Mouse (Mus musculus) cerebellum, adult 9-10 months (tissue): ENCODE data around the gene Spred3.
A peak's percentile ranks its signal among the peaks of the same experiment; 100 is the strongest.
"Not testable (repeated sequence)": the region's sequence is repeated elsewhere in the genome, so short reads cannot be mapped to it uniquely, and the experiment has no call there.

Experiments
- DNase-seq: peaks from one replicate; pipeline ENCODE4 v3.0.0; 2022

Spred3 gene

GRCm38 (mm10) chr7:29170066-29170754 is at the start of gene Spred3, which contains the start of gene Ggn:
Gene Spred3, minus strand, starts transcription at chr7:29170411.
Gene Ggn, plus strand, starts transcription at chr7:29170210.
- peak; percentile 79 for DNase-seq

GRCm38 (mm10) chr7:29214846-29215245 is 44.6 kb upstream of the Spred3 start:
- DNase-seq: no peak

DNA sequence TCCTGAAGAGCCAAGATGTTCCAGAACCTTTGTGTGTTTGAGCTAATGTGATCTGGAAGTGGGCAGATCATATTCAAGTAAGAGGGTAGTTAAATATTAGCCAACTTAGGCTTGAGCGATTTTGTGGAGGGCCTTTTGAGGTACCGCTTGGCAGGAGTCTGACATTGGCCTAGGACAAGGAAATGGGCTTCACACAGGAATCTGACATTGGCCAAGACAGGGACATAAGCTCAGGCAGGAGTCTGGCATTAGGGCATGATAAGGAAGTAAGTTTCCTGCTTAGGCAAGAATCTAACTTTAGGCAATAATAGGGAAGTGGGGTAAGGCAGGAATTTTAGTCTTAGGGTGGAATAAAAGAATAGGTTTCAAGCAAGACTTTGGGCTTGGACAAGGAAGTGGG is 44.0 kb upstream of the Spred3 start:
- no peak for DNase-seq

DNA sequence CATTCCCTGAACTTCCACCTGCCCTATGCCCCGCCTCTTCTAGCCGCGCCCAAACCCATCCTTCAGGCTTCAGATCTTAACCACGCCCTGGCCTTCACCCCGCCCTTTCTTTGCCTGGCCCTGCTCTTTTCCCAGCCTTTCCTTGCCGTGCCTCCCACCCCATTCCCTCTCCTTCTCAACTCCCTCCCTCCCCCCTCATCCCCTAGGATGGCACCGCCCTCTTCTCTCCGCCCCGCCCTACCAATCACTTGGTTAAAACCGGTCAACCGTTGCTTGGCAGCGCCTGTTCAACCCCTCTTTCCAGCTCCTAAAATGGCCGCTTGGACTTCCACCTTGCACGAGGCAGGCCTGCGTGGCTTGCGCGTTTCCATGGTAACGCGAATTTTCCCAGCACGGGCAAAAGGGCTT is 43.5 kb upstream of the Spred3 start, which contains the start of gene Catsperg1:
TSS of gene Catsperg1 (minus strand) at position 361 of the 408 bp plus-strand sequence.
- DNase-seq: no peak

DNA sequence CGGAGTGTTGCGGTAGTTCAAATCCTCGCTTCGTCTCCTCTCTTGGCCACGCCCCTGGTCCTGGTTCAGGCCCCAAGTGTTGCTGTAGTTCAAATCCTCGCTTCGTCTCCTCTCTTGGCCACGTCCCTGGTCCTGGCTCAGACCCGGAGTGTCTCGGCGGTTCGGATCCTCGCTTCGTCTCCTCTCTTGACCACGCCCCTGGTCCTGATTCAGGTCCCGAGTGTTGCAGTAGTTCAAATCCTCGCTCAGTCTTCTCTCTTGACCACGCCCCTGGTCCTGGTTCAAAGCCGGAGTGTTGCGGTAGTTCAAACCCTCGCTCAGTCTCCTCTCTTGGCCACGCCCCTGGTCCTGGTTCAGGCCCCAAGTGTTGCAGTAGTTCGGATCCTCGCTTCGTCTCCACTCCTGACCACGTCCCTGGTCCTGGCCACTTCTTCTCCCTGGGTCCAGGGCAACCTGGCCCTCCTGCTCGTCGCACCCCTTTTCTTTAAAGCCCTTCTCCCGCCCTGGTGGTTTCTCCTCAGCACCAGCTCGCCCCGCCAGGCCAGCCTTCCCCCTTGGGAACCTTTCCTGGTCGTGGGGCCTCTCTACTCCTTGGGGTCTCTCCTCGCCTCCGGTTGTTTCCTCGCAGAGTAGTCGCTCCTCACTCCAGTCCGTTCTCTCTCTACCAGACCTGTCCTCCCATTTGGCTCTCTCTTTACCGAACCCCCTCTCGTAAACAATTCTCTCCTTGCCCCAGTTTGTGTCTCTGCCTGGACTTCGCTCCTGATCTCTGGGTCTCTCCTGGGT is 42.8 kb upstream of the Spred3 start:
- not testable (repeated sequence) for DNase-seq

- no peak for DNase-seq
Observed at GRCm38 (mm10) chr7:29212199-29212765, 42.1 kb upstream of the Spred3 start.

GRCm38 (mm10) chr7:29211415-29212198 is 41.4 kb upstream of the Spred3 start:
- DNase-seq: peak; percentile 56

- not testable (repeated sequence) for DNase-seq
Observed at GRCm38 (mm10) chr7:29211013-29211412, 40.8 kb upstream of the Spred3 start.

DNA sequence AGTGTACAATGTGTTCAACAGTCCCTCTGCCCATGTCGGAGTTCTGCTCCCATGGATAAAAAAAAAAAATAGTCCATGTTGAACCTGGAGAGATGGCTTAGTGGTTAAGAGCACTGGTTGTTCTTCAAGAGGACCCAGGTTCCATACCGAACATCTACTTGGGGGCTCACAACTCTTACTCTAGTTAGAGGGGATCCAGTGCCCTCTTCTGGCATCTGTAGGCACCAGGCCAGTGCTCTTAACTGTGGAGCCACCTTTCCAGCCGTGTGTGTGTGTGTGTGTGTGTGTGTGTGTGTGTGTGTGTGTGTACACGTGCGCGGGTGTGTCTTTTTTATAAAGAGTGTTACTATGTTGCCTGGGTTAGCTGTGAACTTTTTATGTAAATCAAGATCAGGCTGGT is 32.4 kb upstream of the Spred3 start:
- DNase-seq: no peak

DNA sequence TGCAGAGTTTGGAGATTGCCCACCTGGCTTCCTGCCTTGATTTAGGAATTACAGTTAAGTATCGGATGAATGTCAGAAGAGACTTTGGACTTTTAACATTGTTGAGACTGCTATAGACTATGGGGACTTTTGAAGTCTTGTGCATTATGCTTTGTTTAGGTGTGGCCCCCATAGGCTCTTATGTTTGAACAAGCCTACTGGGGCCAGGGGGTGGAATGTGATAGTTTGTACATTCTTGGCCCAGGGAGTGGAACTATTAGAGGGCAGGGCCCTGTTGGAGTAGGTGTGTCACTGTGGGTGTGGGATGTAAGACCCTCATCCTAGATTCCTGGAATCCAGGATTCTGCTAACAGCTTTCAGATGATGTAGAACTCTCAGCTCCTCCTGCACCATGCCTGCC is 24.0 kb upstream of the Spred3 start:
- DNase-seq: not testable (repeated sequence)

DNA sequence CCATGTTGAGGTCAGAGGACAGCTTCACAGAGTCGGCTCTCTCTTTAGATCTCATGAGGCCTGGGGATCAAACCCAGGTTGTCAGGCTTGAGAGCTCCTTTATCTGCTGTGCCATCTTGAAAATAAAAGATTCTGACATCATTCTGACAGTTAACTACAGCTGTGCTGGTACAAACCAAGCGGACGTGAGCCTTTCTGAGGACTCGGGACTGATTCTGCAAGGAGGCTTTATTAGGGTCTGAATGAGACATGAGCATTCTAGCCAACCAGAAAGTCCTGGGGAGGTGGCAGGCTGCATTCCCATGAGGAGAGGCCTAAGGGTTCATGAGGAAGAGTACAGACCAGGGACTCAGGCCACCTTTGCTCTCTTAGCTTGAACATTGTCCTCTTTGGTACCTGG is 11.1 kb upstream of the Spred3 start:
- peak; percentile 54 for DNase-seq

- no peak for DNase-seq
Observed at GRCm38 (mm10) chr7:29180854-29181236, 10.6 kb upstream of the Spred3 start.

DNA sequence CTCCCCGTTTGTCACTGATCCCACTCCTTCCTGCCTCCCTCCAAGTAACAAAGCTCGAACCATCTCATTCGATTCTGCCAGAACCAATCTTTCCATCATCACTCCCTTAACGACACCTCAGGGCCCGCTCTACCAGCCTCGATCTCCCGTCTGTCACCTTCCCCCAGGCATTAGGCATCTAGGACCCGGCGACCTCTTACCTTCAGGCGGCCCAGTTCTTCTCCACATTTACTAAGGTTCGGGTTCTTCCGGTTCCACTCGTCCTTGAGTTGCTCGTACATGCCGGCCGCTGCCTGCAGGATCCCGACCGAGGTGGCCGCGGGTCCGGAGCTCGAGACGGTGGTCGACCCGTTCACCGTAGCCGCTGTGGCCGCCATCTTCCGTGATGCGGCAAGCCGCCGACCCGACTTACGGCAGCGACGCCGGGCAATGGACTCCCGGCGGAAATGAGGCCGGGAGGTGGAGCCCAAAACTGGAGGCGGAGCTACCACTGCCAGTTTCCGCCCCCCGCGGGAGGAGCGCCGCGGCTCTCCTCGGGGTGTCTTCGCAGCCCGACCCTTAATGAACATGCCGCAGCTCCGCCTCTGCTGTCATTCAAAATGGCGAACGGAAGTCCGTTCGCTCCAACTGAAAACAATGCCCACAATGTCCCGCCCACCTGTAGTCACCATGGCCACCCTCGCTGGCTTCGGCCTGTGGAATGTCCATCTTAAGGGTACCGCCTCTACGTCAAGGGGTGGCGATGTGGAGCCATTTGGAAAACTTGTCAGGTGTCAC is 10.1 kb upstream of the Spred3 start, which contains the start of gene Psmd8:
TSS of gene Psmd8 (minus strand) at position 625 of the 777 bp plus-strand sequence.
- peak; percentile 98 for DNase-seq

GRCm38 (mm10) chr7:29179323-29179722 is 9.1 kb upstream of the Spred3 start:
- DNase-seq: peak; percentile 41

- peak; percentile 59 for DNase-seq
Observed at GRCm38 (mm10) chr7:29178106-29178505, 7.9 kb upstream of the Spred3 start.

DNA sequence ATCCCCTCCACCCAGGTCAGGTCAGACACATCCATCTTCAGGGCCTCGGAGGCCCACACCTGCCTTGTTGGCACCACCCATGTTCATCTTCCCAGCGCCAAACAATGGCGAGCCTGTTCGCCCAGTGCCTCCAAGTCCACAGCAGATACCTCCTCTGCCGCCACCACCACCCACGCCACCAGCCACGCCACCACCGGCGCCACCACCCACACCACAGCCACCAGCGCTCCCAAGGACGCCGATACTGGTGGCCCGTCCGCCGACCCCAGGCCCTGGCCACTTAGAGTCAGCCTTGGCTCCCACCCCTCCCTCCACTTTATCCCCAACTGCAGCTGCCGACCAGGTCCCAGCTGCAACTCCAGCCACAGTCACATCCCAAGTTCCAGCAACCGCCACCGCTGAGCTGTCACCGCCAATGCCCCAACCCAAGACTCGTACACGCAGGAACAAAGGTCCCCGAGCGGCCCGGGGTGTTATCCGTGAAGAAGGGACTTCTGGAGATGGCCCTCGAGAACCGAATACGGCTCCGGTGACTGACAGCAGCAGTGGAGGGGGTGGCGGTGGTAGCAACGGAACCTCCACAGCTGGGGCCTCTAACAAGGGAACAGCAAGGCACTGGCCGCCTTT is 2.3 kb upstream of the Spred3 start:
- DNase-seq: peak; percentile 33

DNA sequence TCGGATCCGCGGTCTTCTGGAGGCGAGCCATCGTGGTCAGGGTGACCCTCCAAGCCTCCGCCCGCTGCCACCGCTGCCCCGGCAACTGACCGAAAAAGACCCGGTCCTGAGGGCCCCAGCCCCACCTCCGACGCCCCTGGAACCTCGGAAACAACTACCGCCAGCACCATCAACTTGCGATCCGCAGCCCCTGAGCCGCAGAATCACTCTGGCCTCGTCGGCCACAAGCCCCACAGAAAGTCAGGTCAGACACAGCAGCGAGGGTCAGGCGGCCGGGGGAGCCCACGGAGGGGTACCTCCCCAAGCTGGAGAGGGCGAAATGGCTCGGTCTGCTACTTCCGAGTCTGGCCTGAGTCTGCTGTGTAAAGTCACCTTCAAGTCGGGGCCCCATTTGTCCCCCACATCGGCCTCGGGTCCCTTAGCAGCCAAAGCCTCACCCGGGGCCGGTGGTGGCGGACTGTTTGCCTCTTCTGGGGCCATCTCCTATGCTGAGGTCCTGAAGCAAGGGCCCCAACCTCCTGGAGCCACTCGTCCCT is 1.4 kb upstream of the Spred3 start:
- DNase-seq: peak; percentile 37

GRCm38 (mm10) chr7:29170755-29171561 is 747 bp upstream of the Spred3 start:
- DNase-seq: peak; percentile 56

DNA sequence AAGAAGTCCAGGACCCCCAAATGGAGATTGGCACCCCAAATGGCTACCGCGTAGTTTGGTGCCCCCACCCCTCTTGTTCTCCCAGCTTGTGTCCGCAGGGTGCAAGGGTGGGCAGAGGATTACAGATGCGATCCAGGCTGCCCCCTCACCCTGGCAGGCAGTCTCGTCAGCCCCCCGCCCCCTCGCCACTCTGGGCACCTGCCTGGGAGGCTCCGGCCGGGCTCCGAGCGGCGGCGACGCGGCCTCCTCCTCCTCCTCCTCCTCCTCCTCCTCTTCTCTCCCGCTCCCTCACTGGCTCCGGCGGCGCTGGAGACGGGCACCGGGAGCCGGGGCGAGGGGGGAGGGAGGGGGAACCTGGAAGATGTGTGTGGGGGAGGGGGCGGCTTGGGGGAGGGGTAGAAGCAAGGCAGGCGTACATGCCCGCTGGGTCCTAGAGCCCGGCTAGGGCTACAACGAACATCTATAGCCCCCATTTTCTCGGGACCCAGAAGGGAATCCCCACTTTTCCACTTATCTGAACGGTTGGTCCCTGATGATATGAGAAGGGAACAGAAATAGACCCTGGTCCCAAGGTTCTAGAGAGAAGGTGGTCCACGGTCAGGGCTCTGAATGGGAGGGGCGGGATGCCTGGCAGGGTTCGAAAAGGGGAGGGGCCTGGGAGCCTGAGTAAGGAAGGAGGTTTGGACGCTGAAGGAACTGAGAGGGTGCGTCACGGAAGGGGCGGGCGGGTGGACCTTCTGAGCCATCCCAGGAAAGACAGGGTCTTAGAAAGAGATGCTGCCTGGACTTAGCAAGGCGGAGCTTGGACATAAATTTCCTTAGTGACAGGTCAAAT is 763 bp downstream of the Spred3 start:
- peak; percentile 88 for DNase-seq
